Mouse (Mus musculus) NIH3T3 (cell line): ENCODE measurements at regions not wholly inside any gene's neighbourhood (a gene's known extent, or its start where the extent isn't known, plus 50 kb on each side); places are given as distances from the start of the nearest gene placed in this dataset.

Source experiments
- DNase-seq: peaks from one replicate; pipeline ENCODE4 v3.0.0-alpha.2; 2012; ENCODE audit warnings: low read depth

- DNase-seq, result peak; percentile 1
Measured at GRCm38 (mm10) chrX:155432862-155433261, 92.3 kb upstream of the Prdx4 start.
